In genomic region chr5:81224465-81224864, GRCm38 (mm10) we compare ENCODE assay signal across 24 mouse cellular contexts.
DNase-seq lines count a peak whose midpoint lies in the region; ATAC-seq and TF ChIP-seq lines count a peak whose summit lies in the region.
"Had no signal": no experiment of that assay in that cellular context is flagged by ENCODE, and none has a peak within 500 bp of the region (broad histone marks: within the 10 kb centered on the region; RNA-seq: fewer than 3 reads in every experiment).

No protein-coding gene starts in this region.

- H3K4me2 ChIP-seq in embryonic facial prominence, embryonic 13.5 days: 0 out of 2 replicates have a peak overlapping the region, but pooled peaks have one; percentile 20
- no peak overlapping the region for H3K4me2 ChIP-seq in limb, embryonic 14.5 days (replicated peaks; ENCODE audit: low read depth, low read length, severe bottlenecking)
- H3K4me2 ChIP-seq in intestine, postnatal 0 days (replicated peaks; ENCODE audit: low read depth): no peak overlapping the region
- H3K4me2 ChIP-seq: forebrain, embryonic 12.5 days; hindbrain, embryonic 13.5 days had no signal

- ATAC-seq in embryonic facial prominence, embryonic 13.5 days (ENCODE audit: insufficient number of reproducible peaks, insufficient read depth, low FRiP score, low TSS enrichment, low read depth): no peak
- ATAC-seq in limb, embryonic 14.5 days (ENCODE audit: low FRiP score, low read depth): no peak
- no peak for ATAC-seq in intestine, postnatal 0 days
- ATAC-seq in inflammation-experienced regulatory T-cells, adult 6 months: no peak
- ATAC-seq: activated CD4-positive, CD25-positive, alpha-beta regulatory T cell, adult 4 months; forebrain, embryonic 16.5 days; hindbrain, postnatal 0 days; intestine, embryonic 16.5 days; Patski had no signal

- H3K9me3 ChIP-seq in embryonic facial prominence, embryonic 13.5 days: no peaks in the 10 kb centered on the region
- H3K9me3 ChIP-seq in limb, embryonic 14.5 days (ENCODE audit: control insufficient read depth, low read length): no peaks in the 10 kb centered on the region
- no peaks in the 10 kb centered on the region for H3K9me3 ChIP-seq in intestine, postnatal 0 days (ENCODE audit: control insufficient read depth)
- H3K9me3 ChIP-seq: forebrain, embryonic 12.5 days; heart, embryonic 10.5 days; hindbrain, embryonic 13.5 days had no signal

- no peak overlapping the region for H3K4me3 ChIP-seq in embryonic facial prominence, embryonic 13.5 days
- H3K4me3 ChIP-seq in limb, embryonic 14.5 days (replicated peaks; ENCODE audit: low read length): no peak overlapping the region
- no peak overlapping the region for H3K4me3 ChIP-seq in intestine, postnatal 0 days (ENCODE audit: low read depth, low read length)
- H3K4me3 ChIP-seq: forebrain, embryonic 12.5 days; heart, embryonic 10.5 days; hindbrain, embryonic 13.5 days had no signal

- H3K36me3 ChIP-seq in embryonic facial prominence, embryonic 13.5 days: no peaks in the 10 kb centered on the region
- H3K36me3 ChIP-seq in limb, embryonic 14.5 days (ENCODE audit: control insufficient read depth, insufficient read depth, low read length): no peaks in the 10 kb centered on the region
- no peaks in the 10 kb centered on the region for H3K36me3 ChIP-seq in intestine, postnatal 0 days (ENCODE audit: control insufficient read depth, insufficient read depth)
- H3K36me3 ChIP-seq: forebrain, embryonic 12.5 days; heart, embryonic 10.5 days; hindbrain, embryonic 13.5 days had no signal

- DNase-seq in embryo, embryonic 10 days (ENCODE audit: low spot score): peak; percentile 9
- DNase-seq in embryo, embryonic 9.5 days (ENCODE audit: extremely low spot score): no peak
- peak; percentile 27 for DNase-seq in embryo, embryonic 10.5 days (ENCODE audit: low spot score)
- peak; percentile 55 for DNase-seq in limb, embryonic 14.5 days (ENCODE audit: low spot score)
- no peak for DNase-seq in lung, adult 18-20 months
- DNase-seq: adrenal gland, postnatal 14 days; cerebellum, adult 18-20 months; cerebellum, adult 9-11 months; cerebellum, postnatal 36 days; gastrocnemius, postnatal 10 days; heart, adult 18-20 months; heart, postnatal 10 days; heart, postnatal 4 days had no signal

- no peaks in the 10 kb centered on the region for H3K27me3 ChIP-seq in embryonic facial prominence, embryonic 13.5 days
- H3K27me3 ChIP-seq in limb, embryonic 14.5 days (ENCODE audit: control insufficient read depth, insufficient read depth, low read length): no peaks in the 10 kb centered on the region
- no peaks in the 10 kb centered on the region for H3K27me3 ChIP-seq in intestine, postnatal 0 days (replicated peaks; ENCODE audit: control insufficient read depth, insufficient read depth, low read length)
- H3K27me3 ChIP-seq: forebrain, embryonic 12.5 days; hindbrain, embryonic 13.5 days had no signal

- no peak overlapping the region for H3K27ac ChIP-seq in embryonic facial prominence, embryonic 13.5 days
- H3K27ac ChIP-seq in limb, embryonic 14.5 days (replicated peaks; ENCODE audit: low read depth, low read length): no peak overlapping the region
- no peak overlapping the region for H3K27ac ChIP-seq in intestine, postnatal 0 days (ENCODE audit: low read depth, low read length)
- H3K27ac ChIP-seq: forebrain, embryonic 12.5 days; heart, embryonic 10.5 days; hindbrain, embryonic 13.5 days; hindbrain, postnatal 0 days had no signal

- H3K9ac ChIP-seq in embryonic facial prominence, embryonic 13.5 days: no peak overlapping the region
- H3K9ac ChIP-seq in limb, embryonic 14.5 days (ENCODE audit: low read depth, low read length, severe bottlenecking): no peak overlapping the region
- H3K9ac ChIP-seq in intestine, postnatal 0 days (ENCODE audit: low read depth, low read length): no peak overlapping the region
- H3K9ac ChIP-seq: forebrain, embryonic 12.5 days; hindbrain, embryonic 13.5 days had no signal

- peaks cover 7% of the 10 kb centered on the region; the same call in 1 of the 2 replicates for H3K4me1 ChIP-seq in embryonic facial prominence, embryonic 13.5 days
- peaks cover 22% of the 10 kb centered on the region for H3K4me1 ChIP-seq in limb, embryonic 14.5 days (ENCODE audit: control insufficient read depth, insufficient read depth, low read length)
- no peaks in the 10 kb centered on the region for H3K4me1 ChIP-seq in intestine, postnatal 0 days (replicated peaks; ENCODE audit: control insufficient read depth, insufficient read depth, low read length)
- H3K4me1 ChIP-seq: forebrain, embryonic 12.5 days; heart, embryonic 10.5 days; hindbrain, embryonic 13.5 days had no signal

- WGBS in embryonic facial prominence, embryonic 13.5 days: 29% methylated on average over 6 of the region's 6 CpGs
- WGBS in limb, embryonic 14.5 days: 26% methylated on average over 6 of the region's 6 CpGs
- WGBS in intestine, postnatal 0 days: 89% methylated on average over 6 of the region's 6 CpGs

- TF ChIP-seq POLR2A in limb, embryonic 14.5 days (IDR thresholded peaks at IDR 0.05; ENCODE audit: borderline replicate concordance, extremely low read depth, insufficient read depth, insufficient read length): no peak

- no peak for TF ChIP-seq CTCF in intestine, postnatal 0 days (IDR thresholded peaks at IDR 0.05; ENCODE audit: low read depth)

Comparison
In these comparisons a context has a peak if more than half of its experiments do, and no peak if none do; other contexts are left out.
1. DNase-seq: peak in embryo, embryonic 10 days (single experiment), embryo, embryonic 10.5 days (single experiment) and limb, embryonic 14.5 days (single experiment); none in embryo, embryonic 9.5 days (single experiment) and lung, adult 18-20 months (0 of 2).